Comparison of ENCODE assay signal across 12 mouse cellular contexts in the genomic region with DNA sequence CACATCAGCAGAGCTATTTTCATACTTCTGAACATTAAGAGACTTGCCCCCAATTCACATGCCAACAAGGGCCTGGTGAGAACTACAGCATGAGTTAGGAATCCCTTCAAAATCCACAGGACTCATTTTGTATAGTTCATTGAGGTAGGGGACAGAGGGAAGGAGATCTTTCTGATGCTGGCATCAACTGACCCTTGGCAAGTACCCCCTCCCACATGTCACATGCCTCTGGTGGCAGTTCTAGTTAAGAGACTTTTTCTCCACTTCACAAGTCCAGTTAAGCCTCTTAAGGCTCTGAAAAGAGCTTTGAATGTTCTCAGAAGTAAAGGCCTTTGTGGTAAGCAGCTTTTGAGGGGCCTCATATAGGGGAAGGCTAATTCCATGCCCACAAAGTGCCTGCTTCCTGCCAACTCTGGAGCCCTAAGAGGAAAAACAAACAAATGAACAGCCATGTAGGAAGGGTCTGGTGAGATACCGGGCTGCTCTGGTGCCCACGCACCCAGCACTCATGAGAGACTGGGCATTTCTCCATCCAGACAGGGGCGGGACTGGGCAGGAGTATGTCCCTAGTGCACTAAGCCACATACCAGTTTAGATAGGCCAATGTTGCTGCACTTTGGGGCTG. TPM values are rescaled to one million over a fixed set of nuclear protein-coding genes. Genes with fewer than 3 reads are reported as not detected.
A peak's percentile ranks its signal among the peaks of the same experiment; 100 is the strongest.
DNase-seq lines count a peak whose midpoint lies in the region; ATAC-seq and TF ChIP-seq lines count a peak whose summit lies in the region.
"Had no signal": no experiment of that assay in that cellular context is flagged by ENCODE, and none has a peak within 500 bp of the region (broad histone marks: within the 10 kb centered on the region; RNA-seq: fewer than 3 reads in every experiment).

No protein-coding gene starts in this region.

- TF ChIP-seq CTCF in embryonic fibroblast, embryonic 13.5 days (IDR thresholded peaks at IDR 0.05; ENCODE audit: borderline replicate concordance, insufficient read depth, low read length), result no peak
- no peak for TF ChIP-seq CTCF in lung, embryonic 14.5 days (IDR thresholded peaks at IDR 0.05; ENCODE audit: low read depth)
- no peak for TF ChIP-seq CTCF in midbrain, postnatal 0 days (IDR thresholded peaks at IDR 0.05)

- no peaks in the 10 kb centered on the region for H3K36me3 ChIP-seq in heart, embryonic 11.5 days (ENCODE audit: control insufficient read depth, insufficient read depth, low read length)
- H3K36me3 ChIP-seq in lung, embryonic 14.5 days (ENCODE audit: insufficient read depth), result no peaks in the 10 kb centered on the region
- H3K36me3 ChIP-seq in midbrain, postnatal 0 days (ENCODE audit: insufficient read depth, low read length), result no peaks in the 10 kb centered on the region

- no peak for ATAC-seq in heart, embryonic 11.5 days (replicated peaks; ENCODE audit: insufficient number of reproducible peaks, low FRiP score, low TSS enrichment)
- peak; percentile 75; the same call in 1 of the 2 replicates for ATAC-seq in lung, embryonic 14.5 days (ENCODE audit: insufficient read depth)
- peak; percentile 35; the same call in 1 of the 2 replicates for ATAC-seq in midbrain, postnatal 0 days (ENCODE audit: low FRiP score)
- no peak for ATAC-seq in megakaryocyte, adult 5-6 weeks (ENCODE audit: poor library complexity, severe bottlenecking)
- ATAC-seq in megakaryocyte-erythroid progenitor cell, adult 5-6 weeks (replicated peaks; ENCODE audit: low FRiP score, low TSS enrichment, poor library complexity, severe bottlenecking), result no peak
- ATAC-seq: CD4-positive, CD25-positive, alpha-beta regulatory T cell, adult 4 months had no signal

- H3K4me2 ChIP-seq in heart, embryonic 11.5 days, result no peak overlapping the region
- no peak overlapping the region for H3K4me2 ChIP-seq in lung, embryonic 14.5 days
- no peak overlapping the region for H3K4me2 ChIP-seq in midbrain, postnatal 0 days (ENCODE audit: low read depth, low read length, poor library complexity, severe bottlenecking)
- H3K4me2 ChIP-seq: limb, embryonic 13.5 days had no signal

- H3K27ac ChIP-seq in heart, embryonic 11.5 days (ENCODE audit: low read depth, low read length), result peak overlapping the region; percentile 22; the same call in 1 of the 2 replicates
- H3K27ac ChIP-seq in embryonic fibroblast, embryonic 13.5 days (ENCODE audit: insufficient read depth, low read length), result peak overlapping the region; percentile 0; the same call in 1 of the 2 replicates
- peak overlapping the region; percentile 77 for H3K27ac ChIP-seq in lung, embryonic 14.5 days (ENCODE audit: low read depth)
- H3K27ac ChIP-seq in midbrain, postnatal 0 days (ENCODE audit: low read depth, low read length), result no peak overlapping the region
- H3K27ac ChIP-seq: limb, embryonic 13.5 days had no signal

- TF ChIP-seq POLR2A in embryonic fibroblast, embryonic 13.5 days (IDR thresholded peaks at IDR 0.05; ENCODE audit: low read depth, low read length), result no peak

- H3K4me3 ChIP-seq in heart, embryonic 11.5 days (ENCODE audit: low read depth, low read length), result no peak overlapping the region
- H3K4me3 ChIP-seq in embryonic fibroblast, embryonic 13.5 days (ENCODE audit: insufficient read depth, low read length), result no peak overlapping the region
- H3K4me3 ChIP-seq in lung, embryonic 14.5 days (ENCODE audit: low read depth, low read length), result no peak overlapping the region
- no peak overlapping the region for H3K4me3 ChIP-seq in midbrain, postnatal 0 days (ENCODE audit: low read depth, low read length)
- H3K4me3 ChIP-seq: limb, embryonic 13.5 days had no signal

- H3K9me3 ChIP-seq in heart, embryonic 11.5 days (replicated peaks; ENCODE audit: control insufficient read depth, low read length), result no peaks in the 10 kb centered on the region
- H3K9me3 ChIP-seq in lung, embryonic 14.5 days (ENCODE audit: low read depth, low read length), result no peaks in the 10 kb centered on the region
- H3K9me3 ChIP-seq in midbrain, postnatal 0 days (ENCODE audit: low read length), result no peaks in the 10 kb centered on the region
- H3K9me3 ChIP-seq: limb, embryonic 13.5 days had no signal

- 74% methylated on average over 3 of the region's 3 CpGs for WGBS in heart, embryonic 11.5 days (ENCODE audit: insufficient replicate concordance)
- 51% methylated on average over 3 of the region's 3 CpGs for WGBS in lung, embryonic 14.5 days
- WGBS in midbrain, postnatal 0 days, result 26% methylated on average over 3 of the region's 3 CpGs

- peaks cover 6% of the 10 kb centered on the region; the same call in 1 of the 2 replicates for H3K4me1 ChIP-seq in heart, embryonic 11.5 days (ENCODE audit: control insufficient read depth, insufficient read depth, low read length)
- no peaks in the 10 kb centered on the region; the same call in 1 of the 2 replicates for H3K4me1 ChIP-seq in embryonic fibroblast, embryonic 13.5 days (ENCODE audit: control insufficient read depth, insufficient read depth, low read length)
- H3K4me1 ChIP-seq in lung, embryonic 14.5 days (ENCODE audit: insufficient read depth), result peaks cover 11% of the 10 kb centered on the region; the same call in 1 of the 2 replicates
- no peaks in the 10 kb centered on the region; the same call in 1 of the 2 replicates for H3K4me1 ChIP-seq in midbrain, postnatal 0 days (ENCODE audit: insufficient read depth, low read length)

- no peak overlapping the region for H3K9ac ChIP-seq in heart, embryonic 11.5 days (ENCODE audit: low read depth, low read length)
- H3K9ac ChIP-seq in lung, embryonic 14.5 days, result no peak overlapping the region
- H3K9ac ChIP-seq in midbrain, postnatal 0 days (replicated peaks; ENCODE audit: low read length, poor library complexity, severe bottlenecking), result no peak overlapping the region
- H3K9ac ChIP-seq: limb, embryonic 13.5 days had no signal

- no peak for DNase-seq in heart, adult 8-10 months (ENCODE audit: low spot score)
- DNase-seq in lung, embryonic 14.5 days, result peak; percentile 35
- DNase-seq in midbrain, postnatal 0 days (ENCODE audit: low spot score), result no peak
- DNase-seq in urinary bladder, postnatal 14 days (ENCODE audit: low spot score), result no peak
- DNase-seq: right cerebral cortex, postnatal 4 days; thymus, postnatal 36 days had no signal

- no peaks in the 10 kb centered on the region for H3K27me3 ChIP-seq in heart, embryonic 11.5 days (ENCODE audit: control insufficient read depth, insufficient read depth, low read length)
- H3K27me3 ChIP-seq in lung, embryonic 14.5 days (ENCODE audit: insufficient read depth, low read length), result no peaks in the 10 kb centered on the region
- no peaks in the 10 kb centered on the region for H3K27me3 ChIP-seq in midbrain, postnatal 0 days (ENCODE audit: insufficient read depth, low read length)
- H3K27me3 ChIP-seq: limb, embryonic 13.5 days had no signal

RNA-seq across cellular contexts. Expression of gene Tc2n, which starts 48.0 kb away (rescaled TPM):
- polyA plus RNA-seq in heart, embryonic 11.5 days (2014; fragmentation: Nextera tagmentation; extraction: Ambion mirVana), result 0.07 and 0.29 TPM in 2 replicates
- total RNA-seq in heart, adult 8-10 months (2022), result under 1 TPM; 0.46 to 0.98 (median 0.67) TPM
- polyA plus RNA-seq in embryonic fibroblast, embryonic 13.5 days (2011; ENCODE audit: insufficient read length, low read depth, missing spikeins), result 0.26 TPM in 1 of 2 replicates, not detected in the other
- 2.4 and 3.6 TPM in 2 replicates for polyA plus RNA-seq in lung, embryonic 14.5 days (2014; fragmentation: Nextera tagmentation; extraction: Ambion mirVana)
- 0.55 and 0.94 TPM in 2 replicates for total RNA-seq in midbrain, postnatal 0 days (2014; rRNA removed)
- 0.36 and 0.60 TPM in 2 replicates for polyA plus RNA-seq in midbrain, postnatal 0 days (2015; fragmentation: Nextera tagmentation; extraction: Ambion mirVana)
- total RNA-seq in megakaryocyte, adult 5-6 weeks (2015), result not detected in 2 replicates
- total RNA-seq in megakaryocyte, adult 5-6 weeks (2017), result not detected in 2 replicates
- total RNA-seq in megakaryocyte-erythroid progenitor cell, adult 5-6 weeks (2014; fragmentation: Nextera tagmentation), result not detected in 2 replicates
- total RNA-seq in megakaryocyte-erythroid progenitor cell, adult 5-6 weeks (2017), result not detected in 2 replicates

RNA-seq across cellular contexts. Expression of gene Fbln5, which starts 52.5 kb away (rescaled TPM):
- 24.7 and 34.2 TPM in 2 replicates for polyA plus RNA-seq in heart, embryonic 11.5 days (2014; fragmentation: Nextera tagmentation; extraction: Ambion mirVana)
- total RNA-seq in heart, adult 8-10 months (2022), result 10 to 100 TPM; 19.1 to 22.8 (median 20.8) TPM
- polyA plus RNA-seq in embryonic fibroblast, embryonic 13.5 days (2011; ENCODE audit: insufficient read length, low read depth, missing spikeins), result 622 and 637 TPM in 2 replicates
- 66.9 and 77.1 TPM in 2 replicates for polyA plus RNA-seq in lung, embryonic 14.5 days (2014; fragmentation: Nextera tagmentation; extraction: Ambion mirVana)
- 10.7 and 11.0 TPM in 2 replicates for total RNA-seq in midbrain, postnatal 0 days (2014; rRNA removed)
- polyA plus RNA-seq in midbrain, postnatal 0 days (2015; fragmentation: Nextera tagmentation; extraction: Ambion mirVana), result 16.7 and 19.8 TPM in 2 replicates
- 0.33 and 0.89 TPM in 2 replicates for total RNA-seq in megakaryocyte, adult 5-6 weeks (2015)
- total RNA-seq in megakaryocyte, adult 5-6 weeks (2017), result 0.48 TPM in 1 of 2 replicates, not detected in the other
- not detected in 2 replicates for total RNA-seq in megakaryocyte-erythroid progenitor cell, adult 5-6 weeks (2014; fragmentation: Nextera tagmentation)
- total RNA-seq in megakaryocyte-erythroid progenitor cell, adult 5-6 weeks (2017), result not detected in 2 replicates
- polyA plus RNA-seq: CD4-positive, CD25-positive, alpha-beta regulatory T cell, adult 4 months had no signal

Comparison
In these comparisons a context has a peak if more than half of its experiments do, and no peak if none do; other contexts are left out.
1. ATAC-seq: peak in lung, embryonic 14.5 days (single experiment) and midbrain, postnatal 0 days (single experiment); none in heart, embryonic 11.5 days (single experiment), megakaryocyte, adult 5-6 weeks (single experiment) and megakaryocyte-erythroid progenitor cell, adult 5-6 weeks (single experiment).